Mouse (Mus musculus) gastrocnemius, postnatal 25 days (tissue): ENCODE results near the gene Kcne1. TPM values are rescaled to one million over a fixed set of nuclear protein-coding genes. Genes with fewer than 3 reads are reported as not detected.
A peak's percentile ranks its signal among the peaks of the same experiment; 100 is the strongest.

Source experiments
- DNase-seq: peaks from one replicate; pipeline ENCODE4 v3.0.0; 2022
- total RNA-seq, 2 experiments: library from RNA; stranded (reverse); gene quantifications; 1 replicate in 1 of 2; 2 replicates in 1 of 2; pipeline ENCODE4 v1.2.3; 2021

Gene Kcne1
- total RNA-seq, 2 experiments from 2014 or later: not detected

DNA sequence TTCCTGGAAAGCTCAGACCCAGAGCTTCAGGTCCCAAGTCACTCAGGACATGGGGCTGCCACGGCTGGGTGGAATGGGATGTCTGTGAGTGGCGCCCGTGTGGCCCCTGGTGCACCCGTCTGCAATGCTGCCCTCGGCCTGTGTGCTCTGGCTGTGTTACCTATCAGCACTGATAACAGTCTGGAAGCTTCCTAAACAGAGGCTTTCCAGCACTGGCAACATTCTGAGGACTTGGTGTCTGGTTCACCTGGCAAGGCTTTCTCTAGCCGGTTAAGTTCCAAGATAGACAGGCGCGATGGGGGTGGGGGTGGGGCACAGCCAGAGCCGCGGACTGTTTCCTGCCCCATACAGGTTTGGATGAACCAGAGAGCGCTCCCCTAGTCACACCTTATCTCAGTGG is 3.3 kb downstream of the Kcne1 start:
- no peak for DNase-seq

DNA sequence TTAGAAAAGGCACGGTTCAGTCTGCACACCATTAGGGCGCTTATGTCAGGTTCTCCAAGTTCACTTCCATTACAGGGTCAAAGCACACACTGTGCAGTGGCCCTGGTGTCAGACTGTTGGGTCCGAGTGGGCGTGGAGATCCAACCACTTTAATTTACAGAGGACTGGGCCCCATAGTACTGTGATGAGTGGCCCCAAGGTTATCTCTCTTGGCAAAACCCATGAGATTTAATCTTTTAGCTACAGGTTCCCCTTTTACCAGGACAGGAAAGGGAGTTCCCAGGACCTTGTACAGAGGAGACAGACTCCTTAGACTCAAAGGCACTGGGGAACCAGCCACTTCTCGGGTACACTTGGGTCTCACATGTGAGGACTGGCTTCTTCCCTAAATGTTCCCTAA is 3.9 kb downstream of the Kcne1 start:
- DNase-seq: no peak

DNA sequence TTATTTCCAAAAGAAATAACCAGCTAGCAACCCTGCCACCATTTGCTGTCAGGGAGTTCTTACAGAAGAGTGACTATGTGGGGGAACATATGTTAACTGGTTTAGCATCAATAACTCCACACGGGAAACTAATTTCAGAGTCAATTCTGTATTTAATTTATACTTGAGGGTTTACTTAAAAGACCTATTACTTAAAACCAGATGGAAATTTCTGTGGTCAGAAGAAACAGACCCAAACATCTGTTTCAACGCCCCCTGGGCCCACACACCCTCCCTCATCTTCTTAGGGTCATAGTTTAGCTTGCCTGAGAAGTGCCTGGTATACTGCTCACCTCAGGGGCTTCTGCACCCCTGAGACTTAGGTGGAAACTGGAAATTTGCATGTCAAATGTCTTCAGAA is 5.4 kb downstream of the Kcne1 start:
- no peak for DNase-seq

DNA sequence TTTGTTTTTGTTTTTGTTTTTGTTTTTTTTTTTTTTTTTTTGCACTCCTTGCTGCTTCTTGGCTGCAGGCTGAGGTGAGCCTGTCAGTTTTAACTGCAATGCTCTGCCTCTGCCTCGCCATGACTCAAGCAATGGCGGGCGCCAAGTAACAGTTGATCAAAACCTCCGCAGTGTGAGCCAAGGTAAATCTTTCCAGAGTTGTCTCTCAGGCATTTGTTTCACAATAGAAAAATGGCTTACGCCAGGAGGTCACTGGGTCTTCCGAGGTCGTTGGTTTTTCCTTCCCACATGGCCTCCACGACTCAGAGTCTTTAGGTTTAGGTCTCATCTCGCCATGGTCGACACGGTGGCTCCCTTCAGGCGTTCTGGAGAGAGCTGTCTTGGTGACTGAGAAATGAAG is 6.0 kb downstream of the Kcne1 start:
- no peak for DNase-seq

DNA sequence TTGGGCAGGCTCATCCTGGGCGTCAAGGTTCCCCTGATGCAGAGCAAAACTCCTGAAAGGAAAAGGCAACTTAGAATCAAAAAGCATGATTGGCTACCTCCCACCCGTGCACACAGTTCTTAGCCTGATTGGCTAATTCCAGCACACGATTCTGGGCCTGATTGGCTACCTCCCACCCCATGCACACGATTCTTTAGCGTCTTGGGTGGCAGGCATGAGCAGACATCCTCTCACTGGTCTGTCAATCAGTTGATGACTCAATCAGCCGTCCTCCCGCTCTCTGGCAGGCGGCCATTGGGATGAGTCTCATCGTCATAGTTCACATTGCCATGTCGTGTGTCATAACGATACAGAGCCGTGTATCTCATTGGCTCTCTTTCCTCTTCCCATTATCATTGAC is 10.3 kb downstream of the Kcne1 start:
- DNase-seq: no peak

DNA sequence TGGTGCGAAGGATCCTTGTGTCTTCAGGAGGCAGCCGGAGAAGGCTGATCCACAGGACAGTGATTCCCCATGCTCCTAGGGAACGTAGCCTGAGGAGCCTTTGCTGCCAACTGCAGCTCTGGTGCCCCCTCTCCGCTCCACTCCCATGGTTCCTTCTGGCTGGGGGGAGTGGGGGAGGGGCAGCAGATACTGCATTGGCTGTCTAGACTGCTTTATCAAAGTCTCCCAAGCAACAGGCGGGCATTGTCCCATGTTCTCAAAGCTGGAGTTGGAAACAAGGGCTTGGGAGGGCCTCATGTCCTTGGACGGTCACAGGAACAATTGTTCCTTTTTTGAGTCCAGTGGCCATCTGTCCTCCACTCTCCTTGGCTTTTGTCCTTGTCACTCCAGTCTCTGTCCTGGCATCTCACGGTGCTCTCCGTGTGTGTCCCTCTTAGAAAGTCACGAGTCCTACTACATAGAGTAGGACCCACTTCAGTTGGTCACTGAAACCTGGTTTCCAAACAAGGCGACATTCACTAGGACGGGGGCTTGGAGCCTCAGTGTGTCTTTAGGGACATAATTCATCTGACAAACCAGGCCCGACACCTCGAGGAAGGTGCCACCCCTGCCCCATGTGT is 12.9 kb downstream of the Kcne1 start:
- no peak for DNase-seq

DNA sequence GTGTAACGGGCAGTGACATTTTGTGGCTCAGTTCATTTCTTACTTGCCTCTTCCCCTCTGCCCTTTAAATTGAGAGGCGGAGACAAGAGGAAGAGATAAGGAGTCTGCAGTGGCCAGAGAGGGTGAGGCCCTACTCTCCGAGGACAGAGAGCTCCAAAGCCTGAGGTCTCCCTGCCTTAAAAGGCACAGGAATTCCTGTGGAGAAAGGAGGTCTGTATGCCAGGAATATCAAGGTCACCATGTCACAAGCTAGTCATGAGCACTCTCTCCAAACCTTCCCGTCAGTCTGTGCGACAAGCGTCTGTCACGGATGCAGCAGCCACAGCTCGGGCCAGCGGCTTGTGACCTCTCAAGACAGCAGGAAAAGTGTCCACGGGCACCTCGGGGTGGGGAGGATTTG is 14.1 kb downstream of the Kcne1 start:
- DNase-seq: no peak

DNA sequence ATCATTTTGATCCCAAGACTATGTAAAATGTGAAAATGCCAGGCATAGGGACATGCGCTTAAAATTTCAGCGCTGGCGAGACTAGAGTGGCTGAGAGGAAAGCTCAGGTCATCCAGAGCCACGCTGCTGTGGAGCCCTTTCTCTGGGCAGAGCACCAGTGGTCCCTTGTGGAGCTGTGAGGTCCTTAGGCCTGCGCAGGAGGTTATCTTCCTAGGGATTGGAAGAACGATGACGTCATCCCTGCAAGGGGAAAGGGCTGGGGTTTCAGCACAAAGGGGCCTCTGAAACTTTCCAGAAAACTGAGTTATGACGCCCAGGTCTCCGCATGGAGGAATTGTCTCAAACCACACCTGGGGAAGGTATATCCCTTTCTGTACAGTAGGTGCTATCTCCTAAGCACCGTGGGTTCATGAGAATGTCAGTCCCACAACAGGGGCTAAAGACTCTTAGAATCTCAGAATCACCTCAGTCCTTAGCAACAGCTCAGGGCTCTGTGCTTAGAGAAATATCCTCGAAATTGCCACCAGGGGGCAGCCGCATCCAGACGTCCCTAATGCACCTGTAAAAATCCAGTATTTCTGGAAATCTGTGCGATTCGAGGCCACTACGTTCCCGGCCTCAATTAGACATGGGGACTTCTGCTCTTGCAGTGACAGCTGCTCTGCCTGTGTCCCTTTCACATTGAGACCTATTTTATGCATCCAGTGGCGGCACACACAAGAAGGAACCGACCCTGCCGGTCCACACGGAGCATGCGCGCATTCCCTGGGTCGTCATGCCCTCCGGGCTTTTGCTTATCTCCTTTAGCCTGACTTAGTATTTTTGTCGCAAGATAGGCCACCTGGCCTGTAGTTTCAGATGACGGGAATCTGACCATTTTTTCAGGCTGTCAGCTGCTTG is 18.4 kb downstream of the Kcne1 start:
- no peak for DNase-seq

DNA sequence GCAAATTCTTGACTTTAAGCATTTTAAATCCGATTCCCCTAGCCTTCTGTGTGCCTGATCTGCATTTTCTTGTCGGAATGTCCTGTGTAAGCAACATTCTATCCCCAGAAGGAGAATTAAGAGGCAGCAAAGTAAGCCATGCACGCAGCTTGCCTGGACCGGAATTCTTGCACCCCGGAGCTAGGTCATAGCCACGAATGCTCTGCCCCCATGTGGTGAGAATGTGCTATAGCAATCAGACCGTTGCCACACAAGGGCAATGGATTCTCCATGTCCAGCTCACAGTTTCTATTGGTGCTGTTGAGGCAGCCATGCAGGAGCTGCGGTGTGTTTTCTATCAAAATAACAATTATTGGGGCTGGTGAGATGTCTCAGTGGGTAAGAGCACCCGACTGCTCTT is 23.0 kb downstream of the Kcne1 start:
- DNase-seq: peak; percentile 44

DNA sequence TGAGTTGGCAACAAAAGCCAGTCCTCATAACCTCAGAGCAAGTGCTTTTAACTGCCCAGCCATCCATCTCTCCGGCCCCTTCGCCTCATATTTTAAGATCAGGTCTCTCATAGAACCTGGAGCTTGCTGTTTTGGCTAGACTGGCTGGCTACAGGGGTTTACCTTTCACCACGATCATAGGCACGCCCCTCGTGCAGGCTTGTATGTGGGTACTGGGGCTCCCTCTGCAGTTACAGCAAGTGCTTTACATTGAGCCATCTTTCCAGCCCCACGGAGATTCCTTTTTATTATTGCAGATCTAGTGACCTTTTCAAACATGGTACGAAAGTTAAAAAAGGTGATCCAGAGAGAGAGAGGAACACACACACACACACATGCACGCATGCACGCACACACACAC is 24.7 kb downstream of the Kcne1 start:
- DNase-seq: no peak

DNA sequence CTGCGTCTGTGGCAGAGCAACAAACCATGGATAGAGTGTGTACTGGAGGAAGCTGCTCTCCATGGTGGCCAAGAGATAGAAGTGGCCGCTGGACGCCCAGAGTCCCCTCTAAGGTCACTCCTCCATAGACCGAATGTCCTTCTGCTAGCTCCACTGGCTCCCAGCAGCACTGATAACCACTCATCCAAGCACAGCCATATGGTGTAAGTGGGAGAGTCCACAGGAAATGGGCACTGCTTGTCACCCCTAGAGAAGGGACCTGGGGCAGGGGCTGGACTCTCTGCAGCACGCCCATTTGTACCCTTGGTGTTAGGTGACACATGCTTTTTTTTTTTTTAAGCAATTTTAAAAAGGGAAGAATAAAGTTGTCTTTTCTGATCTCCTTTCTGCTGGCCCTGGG is 28.3 kb downstream of the Kcne1 start:
- DNase-seq: no peak

DNA sequence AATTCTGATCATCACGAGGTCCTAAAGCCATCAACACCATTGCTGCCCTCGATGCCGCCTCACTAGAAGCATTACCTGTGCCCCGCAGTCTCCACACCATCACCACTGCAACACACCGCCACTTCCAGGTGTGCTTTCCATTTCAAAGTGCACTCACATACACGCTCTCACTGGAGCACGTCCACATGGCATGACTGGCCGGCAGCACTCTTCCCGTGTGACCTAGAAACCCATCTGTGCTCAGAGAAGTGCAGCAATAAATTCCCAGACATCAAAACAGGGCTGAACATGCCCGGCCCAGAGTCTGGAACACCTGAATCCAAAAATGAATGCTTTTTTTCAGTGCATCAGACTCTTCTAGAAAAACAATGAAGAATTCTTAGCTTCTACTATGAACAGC is 31.4 kb downstream of the Kcne1 start:
- no peak for DNase-seq

DNA sequence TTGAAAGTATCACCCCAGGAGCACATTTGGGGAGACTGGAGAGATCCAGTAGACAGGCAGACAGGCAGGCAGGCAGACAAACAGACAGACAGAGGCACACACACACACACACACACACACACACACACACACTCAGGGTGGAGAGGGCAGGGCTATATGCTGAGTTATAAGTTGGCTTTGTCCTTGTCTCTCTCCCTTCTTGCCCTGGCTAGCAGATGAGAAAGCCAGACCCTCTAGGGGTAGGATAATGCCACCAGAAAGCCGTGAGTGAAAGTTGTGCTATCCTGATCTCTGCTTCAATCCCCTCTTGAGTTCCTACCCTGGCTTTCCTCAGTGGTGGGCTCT is 34.2 kb downstream of the Kcne1 start:
- no peak for DNase-seq

DNA sequence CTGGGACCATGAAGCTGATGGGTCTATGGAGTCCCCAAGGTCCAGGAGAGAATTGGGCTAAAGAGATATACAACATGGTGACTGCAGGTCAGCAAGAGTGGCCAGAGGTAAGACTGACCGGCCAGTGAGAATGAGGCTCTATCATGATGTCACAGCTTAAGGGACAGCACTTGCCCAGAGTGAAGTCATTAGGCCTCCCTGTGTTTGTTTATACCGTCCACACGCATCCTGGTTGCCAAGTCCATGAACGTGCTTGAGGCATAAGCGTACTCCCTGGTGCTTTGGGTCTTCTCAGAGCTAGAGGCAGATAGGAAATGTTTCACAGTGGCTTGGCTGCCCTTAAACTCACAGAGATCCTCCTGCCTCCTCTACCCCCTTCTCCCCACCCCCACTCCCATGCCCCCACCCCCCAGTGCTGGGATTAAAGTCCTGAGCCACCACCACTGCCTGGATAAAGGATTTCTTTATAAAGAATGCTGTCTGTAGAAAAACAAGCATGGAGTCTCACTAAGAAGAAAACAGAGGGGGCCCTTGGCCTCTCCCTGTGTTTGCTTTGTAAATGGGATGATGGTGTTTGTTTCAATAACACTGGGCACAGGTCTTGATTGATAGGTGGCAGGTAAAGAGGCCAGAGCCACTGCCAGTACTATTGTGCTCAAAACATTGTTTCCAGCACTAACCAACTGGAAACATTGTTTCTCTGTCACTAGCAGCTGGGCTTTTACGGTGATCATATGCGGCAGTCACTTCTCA is 34.8 kb downstream of the Kcne1 start:
- DNase-seq: no peak

DNA sequence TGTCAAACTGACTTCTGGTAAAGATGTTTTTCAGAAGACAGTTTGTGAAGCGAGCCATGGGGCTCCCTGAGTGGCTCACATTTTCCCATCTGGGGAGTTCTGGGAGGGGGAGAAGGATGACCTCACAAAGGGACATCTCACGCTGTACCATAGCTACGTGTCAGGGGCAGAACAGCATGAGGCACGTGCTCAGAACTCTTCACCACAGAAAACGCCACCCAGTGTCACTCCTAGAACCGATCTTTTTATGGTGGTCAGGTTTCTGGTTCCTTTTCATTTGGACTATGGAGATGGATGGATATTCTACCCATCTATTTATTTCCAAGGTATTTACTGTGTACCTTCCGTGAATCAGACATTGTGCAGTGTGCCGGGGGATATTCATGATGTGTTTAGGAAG is 37.9 kb downstream of the Kcne1 start, which contains the start of gene Fam243:
Gene Fam243, minus strand, starts transcription at position 101 of the 400 bp plus-strand sequence.
- no peak for DNase-seq

DNA sequence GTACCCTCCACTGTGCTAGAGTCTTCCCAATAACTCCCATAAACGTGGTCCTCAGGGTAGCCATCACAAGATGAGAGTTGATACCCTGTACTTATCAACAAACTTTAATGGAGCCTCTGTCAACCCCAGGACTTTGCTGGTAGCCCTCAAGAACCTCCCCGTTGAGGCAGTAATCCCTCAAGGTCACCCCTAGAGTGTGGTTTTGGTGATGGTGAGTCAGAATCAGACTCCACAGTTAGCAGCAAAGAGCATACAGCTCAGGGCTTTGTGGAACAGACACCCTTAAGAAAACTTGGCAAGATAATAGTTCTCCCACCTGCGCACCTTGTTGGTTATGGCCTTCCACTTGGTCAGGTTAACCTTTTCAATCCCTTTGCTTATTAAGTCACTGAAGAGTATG is 38.9 kb downstream of the Kcne1 start:
- DNase-seq: no peak

DNA sequence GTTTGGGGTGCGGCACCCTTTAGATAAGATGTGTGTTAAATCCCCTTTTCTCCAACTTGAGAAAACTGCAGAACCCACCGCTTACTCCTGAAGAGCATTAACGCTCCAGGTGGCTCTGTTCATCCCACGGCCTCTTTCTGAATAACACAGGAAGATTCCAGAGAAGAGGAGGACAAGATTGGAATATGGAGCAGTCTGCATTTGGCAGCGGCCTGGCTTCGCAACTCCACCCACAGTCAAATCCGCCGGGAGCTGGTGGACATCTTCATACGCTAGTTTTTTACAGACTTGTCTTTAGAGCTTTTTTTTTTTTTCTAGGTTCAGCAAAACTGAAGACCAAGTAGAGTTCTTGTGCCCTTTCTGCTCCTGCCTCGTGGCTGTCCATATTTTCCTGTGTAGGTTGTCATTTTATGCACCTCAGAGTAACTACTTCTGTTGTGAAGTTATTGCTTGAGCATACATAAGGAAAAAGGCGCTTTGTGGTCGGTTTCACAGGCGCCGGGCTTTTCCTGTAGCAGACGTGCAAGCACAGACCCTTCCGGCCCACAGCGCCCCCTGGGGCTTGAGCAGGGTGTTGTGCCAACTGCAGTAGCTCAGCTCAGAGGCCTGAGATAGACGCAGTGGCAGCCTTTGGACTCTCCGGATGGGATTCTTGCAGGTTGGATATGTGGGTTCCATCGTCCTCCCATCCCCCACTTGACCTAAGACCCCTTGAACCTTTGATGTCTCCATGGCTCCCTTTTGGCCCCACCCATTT is 39.7 kb downstream of the Kcne1 start:
- DNase-seq: peak; percentile 46

DNA sequence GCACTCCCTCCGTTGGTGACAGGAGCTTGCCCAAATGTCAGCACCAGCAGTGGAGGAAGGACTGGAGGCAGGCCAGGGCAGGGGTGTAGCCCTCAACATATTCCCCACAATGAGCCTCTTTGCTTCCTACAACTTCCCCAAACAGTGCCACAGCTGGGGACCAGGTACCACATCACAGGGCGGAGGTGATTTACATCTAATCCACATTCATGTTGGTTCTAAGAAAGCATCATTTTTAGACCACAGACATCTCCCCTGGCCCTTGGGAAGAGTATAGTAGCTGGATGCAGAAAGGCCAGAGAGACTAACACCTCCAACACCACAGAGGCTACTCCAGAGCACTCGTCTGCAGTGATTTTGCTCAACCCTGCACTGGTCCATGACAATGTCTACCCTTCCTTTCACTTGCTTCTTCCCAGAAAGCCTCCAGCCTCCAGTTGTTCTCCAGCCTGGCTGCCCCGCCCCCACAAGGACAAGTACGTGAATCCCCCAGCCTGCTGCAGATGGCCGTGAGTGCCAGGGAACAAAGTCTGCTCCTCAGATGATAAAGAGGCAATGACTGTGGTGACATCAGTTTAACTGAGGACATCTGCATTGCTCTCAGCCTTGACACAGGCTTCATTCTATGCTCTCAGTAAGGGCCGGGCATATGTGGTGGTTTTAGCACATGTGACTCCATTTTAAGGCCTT is 43.1 kb downstream of the Kcne1 start:
- DNase-seq: no peak

DNA sequence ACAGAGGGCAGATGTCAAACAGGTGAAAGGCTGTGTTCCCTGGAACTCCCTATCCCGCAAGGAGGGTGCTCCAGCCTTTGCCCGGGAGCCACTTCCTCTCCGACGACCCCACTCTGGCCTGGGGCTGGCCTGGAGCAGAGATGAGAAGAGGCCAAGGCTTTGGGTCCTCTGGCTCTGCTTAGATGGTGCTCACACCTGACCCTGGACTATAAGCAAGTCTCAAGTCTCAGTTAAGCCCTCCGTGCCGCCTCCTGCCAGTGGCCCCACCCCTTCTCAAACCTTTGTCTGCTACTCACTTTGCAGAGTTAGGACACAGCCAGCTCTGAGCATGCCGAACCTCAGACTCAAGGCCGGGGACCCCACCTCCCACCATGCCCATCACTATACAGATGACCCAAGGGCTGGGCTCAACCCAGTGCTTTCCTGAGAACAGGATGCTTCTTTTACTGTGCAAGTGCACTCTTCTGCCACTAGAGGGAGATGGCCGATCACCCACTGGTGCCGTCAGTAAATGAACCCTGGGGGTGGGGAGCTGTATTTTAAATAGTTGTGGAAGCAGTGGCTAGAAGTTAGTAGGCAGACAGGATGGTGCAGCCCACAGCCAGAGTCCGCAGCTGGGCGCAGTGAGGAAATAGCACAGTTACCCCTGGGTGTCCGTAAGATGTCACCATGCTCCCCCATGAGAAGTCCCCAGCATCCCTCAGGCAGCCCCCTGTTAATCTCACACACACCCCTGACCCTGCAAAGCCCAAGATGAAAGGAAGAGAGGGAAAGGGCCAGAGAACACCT is 45.1 kb downstream of the Kcne1 start:
- no peak for DNase-seq

DNA sequence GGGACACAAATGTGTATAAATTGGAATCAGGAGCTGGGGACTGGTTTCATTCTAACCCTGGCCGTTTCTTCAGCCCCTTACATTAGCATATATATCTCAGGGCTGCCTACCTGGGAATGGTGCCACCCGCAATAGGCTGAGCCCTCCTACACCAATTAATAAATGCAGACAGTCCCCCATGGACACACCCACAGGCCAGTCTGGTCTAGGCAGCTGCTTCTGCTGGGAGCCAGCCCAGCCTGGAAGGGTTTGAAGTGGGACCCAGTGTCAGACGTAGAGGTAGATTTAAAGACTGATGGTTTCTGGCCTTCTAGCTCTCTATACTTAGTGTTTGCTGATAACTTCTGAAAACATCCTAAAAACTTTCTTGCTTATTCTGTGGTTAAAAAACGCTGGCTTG is 50.1 kb downstream of the Kcne1 start:
- no peak for DNase-seq

DNA sequence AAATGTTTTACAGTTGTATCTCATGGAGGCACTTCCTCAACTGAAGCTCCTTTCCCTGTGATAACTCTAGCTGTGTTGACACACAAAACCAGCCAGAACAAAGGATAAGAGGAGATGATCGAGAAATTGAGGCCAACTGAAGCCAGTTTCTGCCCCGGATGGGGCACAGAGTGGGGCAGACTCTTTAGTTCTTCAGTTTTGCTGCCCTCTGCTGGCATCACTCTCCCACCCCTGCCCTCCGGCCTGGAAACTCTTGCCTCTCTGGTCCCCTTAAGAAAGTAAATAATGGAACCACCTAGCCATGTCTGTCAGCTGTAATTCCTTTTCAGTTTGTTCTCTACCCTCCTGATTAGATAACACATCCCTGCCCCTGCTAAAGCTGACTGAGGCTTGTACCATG is 51.3 kb downstream of the Kcne1 start:
- DNase-seq: no peak
